8 mouse cellular contexts compared by ENCODE assay signal in the genomic region with DNA sequence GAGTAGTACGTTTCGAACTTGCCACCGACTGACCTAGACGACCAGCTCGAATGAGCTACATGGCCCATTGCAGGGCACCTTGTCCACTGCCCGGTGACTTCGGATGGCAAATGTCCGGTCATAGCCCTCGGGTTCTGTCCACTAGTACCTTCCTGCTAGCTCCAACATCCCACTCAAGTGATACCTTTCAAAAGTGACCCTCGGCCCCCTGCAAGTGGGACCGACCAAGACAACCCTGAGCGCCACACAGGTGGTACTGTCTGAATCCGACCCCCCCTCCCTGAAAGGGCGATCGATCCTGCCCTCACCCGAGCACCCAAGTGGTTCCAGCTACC. TPM values are rescaled to one million over a fixed set of nuclear protein-coding genes. Genes with fewer than 3 reads are reported as not detected.
DNase-seq lines count a peak whose midpoint lies in the region; ATAC-seq and TF ChIP-seq lines count a peak whose summit lies in the region.

No protein-coding gene starts in this region.

- TF ChIP-seq EP300 in CH12.LX (IDR thresholded peaks at IDR 0.05; ENCODE audit: low read length): no peak

- peaks cover 4% of the 10 kb centered on the region; the same call in 1 of the 2 replicates for H3K36me3 ChIP-seq in heart, embryonic 11.5 days (ENCODE audit: control insufficient read depth, insufficient read depth, low read length)
- peaks cover 16 to 38% of the 10 kb centered on the region in 2 experiments for H3K36me3 ChIP-seq in CH12.LX (replicated peaks in 1 of 2; ENCODE audit: control insufficient read depth in 1 of 2, insufficient read depth in 1 of 2, low read length in 1 of 2)

- WGBS in heart, embryonic 11.5 days (ENCODE audit: insufficient replicate concordance): 0% methylated on average over 16 of the region's 16 CpGs

- TF ChIP-seq CTCF in CH12.LX (conservative IDR thresholded peaks at IDR 0.05 in 1 of 2, IDR thresholded peaks at IDR 0.05 in 1 of 2; ENCODE audit: low read depth in 2 of 2, low read length in 2 of 2): no peak

- H3K79me2 ChIP-seq in CH12.LX (replicated peaks; ENCODE audit: control insufficient read depth, extremely low read depth, insufficient read depth, poor library complexity, severe bottlenecking): peaks cover 9% of the 10 kb centered on the region

- no peak for TF ChIP-seq POLR2A in CH12.LX (IDR thresholded peaks at IDR 0.05; ENCODE audit: low read depth, low read length)

- no peak for DNase-seq in heart, postnatal 25 days (ENCODE audit: low spot score)
- no peak for DNase-seq in CH12.LX (ENCODE audit: extremely low read depth)
- peak; percentile 14 for DNase-seq in forelimb bud, embryonic 11.5 days (ENCODE audit: low read depth, low spot score)
- DNase-seq in lung, postnatal 14 days: peak; percentile 33
- DNase-seq in embryo, embryonic 9.5 days (ENCODE audit: extremely low spot score): no peak
- no peak for DNase-seq in right cerebral cortex, postnatal 14 days
- no peak for DNase-seq in ovary, postnatal 14 days (ENCODE audit: low spot score)

- H3K27ac ChIP-seq in heart, embryonic 11.5 days (ENCODE audit: low read depth, low read length): peak overlapping the region; percentile 81
- no peak overlapping the region for H3K27ac ChIP-seq in CH12.LX (ENCODE audit: insufficient read depth, low read depth)

- no peak for TF ChIP-seq RAD21 in CH12.LX (IDR thresholded peaks at IDR 0.05; ENCODE audit: low read depth, low read length)

- peak overlapping the region; percentile 96 for H3K4me2 ChIP-seq in heart, embryonic 11.5 days
- H3K4me2 ChIP-seq in CH12.LX (ENCODE audit: insufficient read depth, low read depth, poor library complexity, severe bottlenecking): peak overlapping the region; percentile 76

- intact Hi-C loops in heart, postnatal 25 days (cut with DNase I): loop anchor here (5.0 kb wide), 1 partner anchor 98 kb away; the partner anchor contains the start of gene Megf8

- no peaks in the 10 kb centered on the region for H3K27me3 ChIP-seq in heart, embryonic 11.5 days (ENCODE audit: control insufficient read depth, insufficient read depth, low read length)
- H3K27me3 ChIP-seq in CH12.LX (replicated peaks): no peaks in the 10 kb centered on the region

- in situ Hi-C loops in CH12.LX (cut with MboI; ENCODE audit: low pct_ligation_motif_present, low pct_unique_long_range_greater_than_20kb, low sequenced_read_pairs): no loop called here

- H3K9me3 ChIP-seq in heart, embryonic 11.5 days (replicated peaks; ENCODE audit: control insufficient read depth, low read length): no peaks in the 10 kb centered on the region
- H3K9me3 ChIP-seq in CH12.LX (replicated peaks; ENCODE audit: low read length): no peaks in the 10 kb centered on the region

- no peak; the same call in 1 of the 2 replicates for ATAC-seq in heart, embryonic 11.5 days (replicated peaks; ENCODE audit: insufficient number of reproducible peaks, low FRiP score, low TSS enrichment)

- peak overlapping the region; percentile 90 for H3K9ac ChIP-seq in heart, embryonic 11.5 days (ENCODE audit: low read depth, low read length)
- H3K9ac ChIP-seq in CH12.LX (ENCODE audit: insufficient read depth, low read depth): peak overlapping the region; percentile 58

- H3K4me3 ChIP-seq in heart, embryonic 11.5 days (ENCODE audit: low read depth, low read length): peak overlapping the region; percentile 84
- H3K4me3 ChIP-seq in CH12.LX (replicated peaks in 1 of 3; ENCODE audit: low read depth in 2 of 3, low read length in 2 of 3, poor library complexity in 1 of 3): peak overlapping the region; percentile 73 to 86 (median 86)

- peaks cover 24% of the 10 kb centered on the region for H3K4me1 ChIP-seq in heart, embryonic 11.5 days (ENCODE audit: control insufficient read depth, insufficient read depth, low read length)
- peaks cover 3 to 41% of the 10 kb centered on the region in 2 experiments; a peak in 3 of 4 replicates for H3K4me1 ChIP-seq in CH12.LX (ENCODE audit: control insufficient read depth in 1 of 2, insufficient read depth in 2 of 2)

- dilution Hi-C loops in CH12.LX (cut with MboI; ENCODE audit: extremely low pct_ligation_motif_present, extremely low pct_unique_long_range_greater_than_20kb, low sequenced_read_pairs): no loop called here

TF ChIP-seq in CH12.LX, 34 proteins besides CTCF, POLR2A, EP300 and RAD21:
- TF ChIP-seq SIN3A (IDR thresholded peaks at IDR 0.05; ENCODE audit: low read length) (0 out of 2 replicates have a peak, but pooled peaks have one; percentile 19), MXI1 (IDR thresholded peaks at IDR 0.05; ENCODE audit: low read depth, low read length) (no peak)

RNA-seq across cellular contexts. Expression of gene Dedd2, which starts 1.0 kb away (rescaled TPM):
- polyA plus RNA-seq in heart, embryonic 11.5 days (2014; fragmentation: Nextera tagmentation; extraction: Ambion mirVana): 5.3 and 6.7 TPM in 2 replicates
- 10 to 100 TPM; 13.6 to 20.2 TPM for total RNA-seq in heart, postnatal 25 days (2021)
- 11.7 and 12.1 TPM in 2 replicates for total RNA-seq in CH12.LX (2012; rRNA removed)
- 10.7 and 13.9 TPM in 2 replicates for total RNA-seq in CH12.LX (2014; rRNA removed)
- polyA plus RNA-seq in CH12.LX (2012; ENCODE audit: insufficient read length, low read depth): 10.2 and 10.6 TPM in 2 replicates

RNA-seq across cellular contexts. Expression of gene Zfp526, which starts 1.8 kb away (rescaled TPM):
- 2.3 and 2.7 TPM in 2 replicates for polyA plus RNA-seq in heart, embryonic 11.5 days (2014; fragmentation: Nextera tagmentation; extraction: Ambion mirVana)
- 1 to 10 TPM; 8.0 to 9.1 TPM for total RNA-seq in heart, postnatal 25 days (2021)
- total RNA-seq in CH12.LX (2012; rRNA removed): 6.5 and 7.4 TPM in 2 replicates
- total RNA-seq in CH12.LX (2014; rRNA removed): 2.0 and 2.2 TPM in 2 replicates
- 6.5 and 7.0 TPM in 2 replicates for polyA plus RNA-seq in CH12.LX (2012; ENCODE audit: insufficient read length, low read depth)

RNA-seq across cellular contexts. Expression of gene Gsk3a, which starts 18.3 kb away (rescaled TPM):
- 10.4 and 11.6 TPM in 2 replicates for polyA plus RNA-seq in heart, embryonic 11.5 days (2014; fragmentation: Nextera tagmentation; extraction: Ambion mirVana)
- total RNA-seq in heart, postnatal 25 days (2021): 10 to 100 TPM; 62.6 to 64.6 TPM
- total RNA-seq in CH12.LX (2012; rRNA removed): 47.5 and 55.1 TPM in 2 replicates
- total RNA-seq in CH12.LX (2014; rRNA removed): 44.1 and 45.8 TPM in 2 replicates
- polyA plus RNA-seq in CH12.LX (2012; ENCODE audit: insufficient read length, low read depth): 72.2 and 76.1 TPM in 2 replicates

RNA-seq across cellular contexts. Expression of gene Erf, which starts 31.2 kb away (rescaled TPM):
- polyA plus RNA-seq in heart, embryonic 11.5 days (2014; fragmentation: Nextera tagmentation; extraction: Ambion mirVana): 20.5 and 25.0 TPM in 2 replicates
- total RNA-seq in heart, postnatal 25 days (2021): 10 to 100 TPM; 19.2 to 29.6 TPM
- total RNA-seq in CH12.LX (2012; rRNA removed) (13.0 and 13.2 TPM in 2 replicates), CH12.LX (2014; rRNA removed) (6.1 and 7.1 TPM in 2 replicates)
- 15.2 and 15.4 TPM in 2 replicates for polyA plus RNA-seq in CH12.LX (2012; ENCODE audit: insufficient read length, low read depth)

RNA-seq across cellular contexts. Expression of gene Pou2f2, which starts 39.9 kb away (rescaled TPM):
- 0.68 and 0.83 TPM in 2 replicates for polyA plus RNA-seq in heart, embryonic 11.5 days (2014; fragmentation: Nextera tagmentation; extraction: Ambion mirVana)
- under 1 TPM; 0.60 to 0.61 TPM for total RNA-seq in heart, postnatal 25 days (2021)
- total RNA-seq in CH12.LX (2012; rRNA removed) (28.2 and 46.1 TPM in 2 replicates), CH12.LX (2014; rRNA removed) (7.3 and 8.9 TPM in 2 replicates)
- polyA plus RNA-seq in CH12.LX (2012; ENCODE audit: insufficient read length, low read depth): 72.1 and 102 TPM in 2 replicates

Comparison
In these comparisons a context has a peak if more than half of its experiments do, and no peak if none do; other contexts are left out.
1. DNase-seq: peak in forelimb bud, embryonic 11.5 days (single experiment) and lung, postnatal 14 days (single experiment); none in heart, postnatal 25 days (single experiment), CH12.LX (single experiment), embryo, embryonic 9.5 days (single experiment), right cerebral cortex, postnatal 14 days (single experiment) and ovary, postnatal 14 days (single experiment).